Mouse (Mus musculus) hindbrain, embryonic 12.5 days (tissue): ENCODE data around the gene Cntn5. TPM values are rescaled to one million over a fixed set of nuclear protein-coding genes. Genes with fewer than 3 reads are reported as not detected.

Experiments used
- ATAC-seq: fragments of 200-750 bp; cut with Nextera tagmentation; 2 replicates; pipeline ENCODE4 v1.8.0; 2017; ENCODE audit warnings: moderate TSS enrichment; ENCODE audit not compliant: low FRiP score
- H3K27ac ChIP-seq: fragments of 300-500 bp; sonication (generic); 2 replicates; pipeline ENCODE4 v1.5.1; 2016; ENCODE audit warnings: mild to moderate bottlenecking
- H3K27me3 ChIP-seq: fragments of 300-500 bp; sonication (generic); 2 replicates; pipeline ENCODE4 v1.6.1; 2016; ENCODE audit warnings: mild to moderate bottlenecking
- H3K36me3 ChIP-seq: fragments of 300-500 bp; sonication (generic); 2 replicates; pipeline ENCODE4 v1.6.1; 2016; ENCODE audit warnings: mild to moderate bottlenecking
- H3K4me1 ChIP-seq: fragments of 300-500 bp; sonication (generic); 2 replicates; pipeline ENCODE4 v1.6.1; 2016
- H3K4me2 ChIP-seq: fragments of 300-500 bp; sonication (generic); replicated peaks from 2 replicates; pipeline ENCODE4 v1.6.1; 2016; ENCODE audit warnings: mild to moderate bottlenecking
- H3K4me3 ChIP-seq: fragments of 300-500 bp; sonication (generic); 2 replicates; pipeline ENCODE4 v1.5.1; 2016; ENCODE audit warnings: mild to moderate bottlenecking
- H3K9ac ChIP-seq: fragments of 300-500 bp; sonication (generic); 2 replicates; pipeline ENCODE4 v1.6.1; 2016; ENCODE audit warnings: mild to moderate bottlenecking, moderate library complexity
- H3K9me3 ChIP-seq: fragments of 300-500 bp; sonication (generic); replicated peaks from 2 replicates; pipeline ENCODE4 v1.6.1; 2016; ENCODE audit warnings: mild to moderate bottlenecking
- WGBS: fragments of 180-500 bp; shearing (Covaris S2); methylation state at CpG from one replicate; pipeline ENCODE4 v1.1.7; 2016; 5-methylcytosine and 5-hydroxymethylcytosine counted together
- polyA plus RNA-seq: library from polyadenylated mRNA; unstranded; fragments of >200 nt; fragmentation: Nextera tagmentation; extraction: Ambion mirVana; gene quantifications from 2 replicates; pipeline ENCODE4 v1.2.1, GENCODE M21; 2016

The Cntn5 gene
- polyA plus RNA-seq, 1 experiment from 2014 or later, result 8.9 TPM

DNA sequence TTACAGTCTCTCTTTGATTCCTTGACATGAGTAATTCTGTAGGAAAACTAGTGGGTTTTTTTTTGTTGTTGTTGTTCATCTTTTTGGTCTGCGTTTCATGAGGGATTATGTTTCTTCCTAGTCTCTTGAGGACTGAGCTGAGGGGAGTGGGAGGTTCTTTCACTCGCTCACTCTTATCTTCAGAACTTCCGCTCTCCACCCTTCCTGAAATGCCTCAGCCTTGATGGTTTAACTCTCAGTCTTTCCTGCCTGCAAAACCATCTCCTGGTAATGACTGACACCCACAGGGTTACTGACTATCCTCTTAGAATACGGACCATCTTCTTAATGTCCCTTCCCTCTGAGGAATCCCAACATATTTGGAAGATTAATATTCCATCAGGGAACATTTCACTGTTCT, 382.0 kb downstream of the Cntn5 start:
- Histone ChIP-seq H3K4me3 (no peak overlapping the region), H3K4me2 (no peak overlapping the region), H3K9me3 (no peaks in the 10 kb centered on the region), H3K27me3 (no peaks in the 10 kb centered on the region), H3K4me1 (no peaks in the 10 kb centered on the region), H3K9ac (no peak overlapping the region), H3K27ac (no peak overlapping the region), H3K36me3 (no peaks in the 10 kb centered on the region)
- ATAC-seq, result no peak
- WGBS, result 88% methylated on average over 4 of the region's 4 CpGs

DNA sequence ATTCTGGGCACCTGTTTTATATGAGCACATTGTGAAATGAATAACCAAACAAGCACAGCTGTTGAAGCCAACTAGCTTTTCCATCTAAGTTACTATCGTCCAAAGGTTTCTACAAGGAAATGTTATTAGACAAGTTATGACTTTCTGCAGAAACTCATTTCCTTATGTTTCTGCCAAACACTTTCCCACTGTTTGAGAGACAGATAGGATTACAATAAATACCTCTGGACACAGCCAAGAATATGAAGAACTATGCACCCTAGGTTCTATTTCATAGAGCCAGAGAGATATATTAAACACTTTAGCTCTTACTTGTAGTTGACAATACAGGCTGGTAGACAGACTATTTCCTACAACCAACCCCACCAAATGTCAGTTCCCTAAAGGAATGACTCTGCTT, 383.5 kb downstream of the Cntn5 start:
- H3K36me3 ChIP-seq, result no peaks in the 10 kb centered on the region
- no peaks in the 10 kb centered on the region for H3K9me3 ChIP-seq
- H3K9ac ChIP-seq, result no peak overlapping the region
- H3K4me2 ChIP-seq, result no peak overlapping the region
- H3K4me3 ChIP-seq, result no peak overlapping the region
- H3K4me1 ChIP-seq, result no peaks in the 10 kb centered on the region
- no peak for ATAC-seq
- WGBS, result 70% methylated on average over 1 of the region's 1 CpGs
- H3K27me3 ChIP-seq, result no peaks in the 10 kb centered on the region
- H3K27ac ChIP-seq, result no peak overlapping the region

DNA sequence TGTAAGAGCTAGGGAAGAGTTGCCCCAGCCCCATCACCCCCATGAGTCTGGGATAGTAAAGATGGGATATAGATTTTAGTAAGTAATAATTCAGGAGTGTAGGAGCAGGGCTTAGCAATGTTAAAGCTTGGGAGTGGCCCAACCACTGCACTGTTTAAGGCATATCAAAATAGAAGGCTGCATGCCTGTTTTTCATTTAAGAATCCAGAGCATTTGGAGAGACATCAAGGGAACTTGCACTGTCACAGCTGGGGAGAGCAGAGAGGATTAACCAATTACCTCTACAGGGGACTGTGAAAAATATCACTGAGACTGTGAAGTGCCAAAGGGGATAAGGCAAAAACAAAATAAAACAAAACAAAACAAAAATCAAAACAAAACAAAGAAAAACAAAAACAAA, 412.3 kb downstream of the Cntn5 start:
- no peak overlapping the region for H3K4me3 ChIP-seq
- H3K9me3 ChIP-seq, result no peaks in the 10 kb centered on the region
- no peaks in the 10 kb centered on the region for H3K36me3 ChIP-seq
- no peaks in the 10 kb centered on the region for H3K27me3 ChIP-seq
- H3K27ac ChIP-seq, result no peak overlapping the region
- H3K4me2 ChIP-seq, result no peak overlapping the region
- no peak for ATAC-seq
- H3K4me1 ChIP-seq, result no peaks in the 10 kb centered on the region
- H3K9ac ChIP-seq, result no peak overlapping the region

DNA sequence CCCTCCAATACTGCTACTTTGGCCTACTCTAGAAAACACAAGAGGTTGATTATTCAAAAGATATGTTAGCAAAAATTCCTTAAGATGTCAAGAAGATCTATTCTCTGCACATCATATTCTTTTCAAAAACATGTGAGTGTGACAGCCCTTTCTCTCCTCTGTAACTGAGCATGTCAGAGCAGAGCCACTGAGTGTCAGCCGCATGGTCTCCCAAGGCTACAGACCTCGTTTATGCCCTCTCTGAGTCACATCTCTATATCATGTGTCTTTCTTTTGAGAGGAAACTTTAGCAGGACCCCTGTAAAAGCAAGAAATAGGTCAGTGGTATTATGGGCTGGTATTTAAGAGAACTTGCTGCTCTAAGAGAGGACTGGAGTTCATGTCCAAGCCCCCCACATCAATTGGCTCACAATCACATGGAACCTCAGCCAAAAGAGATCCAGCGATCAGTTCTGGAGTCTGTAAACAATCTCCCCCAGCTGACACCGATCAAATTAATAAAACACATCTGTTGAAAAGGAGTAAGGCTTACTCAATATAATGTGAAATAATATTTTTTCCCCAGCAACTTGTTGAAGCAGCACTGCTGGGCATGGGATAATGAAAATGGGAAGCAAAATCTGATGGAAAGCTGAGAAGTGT, 433.0 kb downstream of the Cntn5 start:
- no peak overlapping the region for H3K4me3 ChIP-seq
- H3K4me1 ChIP-seq, result no peaks in the 10 kb centered on the region
- H3K9ac ChIP-seq, result no peak overlapping the region
- no peak overlapping the region for H3K4me2 ChIP-seq
- no peaks in the 10 kb centered on the region for H3K27me3 ChIP-seq
- H3K9me3 ChIP-seq, result no peaks in the 10 kb centered on the region
- H3K27ac ChIP-seq, result no peak overlapping the region
- WGBS, result 80% methylated on average over 4 of the region's 4 CpGs
- no peak for ATAC-seq
- H3K36me3 ChIP-seq, result no peaks in the 10 kb centered on the region

DNA sequence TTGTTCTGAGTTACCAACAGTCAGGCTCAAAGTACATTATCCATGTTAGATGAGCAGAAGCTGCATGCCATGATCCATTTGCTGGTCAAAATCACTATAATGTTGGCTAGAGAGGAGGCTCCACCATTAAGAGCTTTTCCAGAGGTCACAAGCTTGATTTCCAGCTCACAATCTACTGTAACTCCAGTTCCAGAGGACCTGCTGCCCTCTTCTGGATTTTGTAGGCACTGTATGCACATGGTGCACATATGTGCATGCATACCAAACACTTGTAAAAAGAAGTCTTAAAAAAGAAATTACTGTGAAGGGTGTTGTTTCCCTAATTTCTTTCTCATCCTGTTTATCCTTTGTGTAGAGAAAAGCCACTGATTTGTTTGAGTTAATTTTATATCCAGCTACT, 439.8 kb downstream of the Cntn5 start:
- H3K4me2 ChIP-seq, result no peak overlapping the region
- H3K27me3 ChIP-seq, result no peaks in the 10 kb centered on the region
- no peak overlapping the region for H3K9ac ChIP-seq
- ATAC-seq, result no peak
- no peak overlapping the region for H3K4me3 ChIP-seq
- H3K4me1 ChIP-seq, result no peaks in the 10 kb centered on the region
- H3K9me3 ChIP-seq, result no peaks in the 10 kb centered on the region
- H3K36me3 ChIP-seq, result no peaks in the 10 kb centered on the region
- no peak overlapping the region for H3K27ac ChIP-seq

DNA sequence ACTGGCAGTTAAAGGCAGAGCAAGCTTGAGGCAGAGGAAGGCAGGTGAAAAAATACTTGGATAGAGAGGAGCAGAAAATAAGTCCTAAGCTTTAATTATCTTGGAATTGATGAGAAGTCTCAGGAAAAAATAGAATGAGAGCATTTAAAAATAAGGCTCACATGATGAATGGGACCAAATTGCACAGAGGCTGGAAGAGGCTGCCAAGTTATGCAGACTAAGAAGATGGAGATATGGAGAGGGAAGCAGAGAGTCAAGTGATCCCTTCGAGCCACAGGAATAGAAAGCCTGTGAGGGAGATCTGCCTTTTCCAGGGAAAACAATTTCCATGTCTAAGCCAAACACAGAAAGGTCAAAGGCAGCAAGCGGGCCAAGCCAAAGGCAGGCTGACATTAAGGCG, 446.7 kb downstream of the Cntn5 start:
- no peak for ATAC-seq
- Histone ChIP-seq H3K4me3 (no peak overlapping the region), H3K4me1 (no peaks in the 10 kb centered on the region), H3K36me3 (no peaks in the 10 kb centered on the region), H3K9me3 (no peaks in the 10 kb centered on the region), H3K27ac (no peak overlapping the region), H3K9ac (no peak overlapping the region), H3K27me3 (no peaks in the 10 kb centered on the region), H3K4me2 (no peak overlapping the region)
- WGBS, result 24% methylated on average over 3 of the region's 3 CpGs

DNA sequence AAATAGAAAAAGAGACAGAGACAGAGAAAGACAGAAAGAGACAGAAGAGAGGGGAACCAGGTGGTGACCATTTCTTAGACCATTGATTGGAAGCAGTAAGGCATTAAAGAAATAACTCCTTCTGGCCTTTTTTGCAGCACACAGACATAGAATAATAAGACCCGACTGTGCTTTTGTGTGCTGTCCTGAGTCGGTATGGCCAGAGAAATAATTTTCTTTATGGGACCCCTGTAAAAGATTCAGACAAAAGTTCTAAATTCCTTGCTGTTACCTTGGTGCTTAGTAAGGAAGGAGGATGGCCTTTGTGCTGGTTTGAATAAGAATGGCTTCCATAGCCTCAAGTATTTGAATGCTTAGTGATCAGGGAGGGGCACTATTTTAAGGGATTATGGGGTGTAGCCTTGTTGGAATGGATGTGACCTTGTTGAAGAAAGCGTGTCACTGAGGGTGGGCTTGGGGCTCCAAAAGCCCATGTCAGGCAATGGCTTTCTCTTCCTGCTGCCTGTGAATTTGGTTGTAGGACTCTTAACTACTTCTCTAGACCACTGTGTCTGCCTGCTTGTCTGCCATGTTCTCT, 455.5 kb downstream of the Cntn5 start:
- no peak for ATAC-seq
- H3K4me3 ChIP-seq, result no peak overlapping the region
- peaks cover 2% of the 10 kb centered on the region; the same call in 1 of the 2 replicates for H3K4me1 ChIP-seq
- no peak overlapping the region for H3K4me2 ChIP-seq
- H3K27ac ChIP-seq, result no peak overlapping the region
- 33% methylated on average over 3 of the region's 3 CpGs for WGBS
- no peak overlapping the region for H3K9ac ChIP-seq
- H3K27me3 ChIP-seq, result no peaks in the 10 kb centered on the region
- H3K36me3 ChIP-seq, result no peaks in the 10 kb centered on the region
- H3K9me3 ChIP-seq, result no peaks in the 10 kb centered on the region

DNA sequence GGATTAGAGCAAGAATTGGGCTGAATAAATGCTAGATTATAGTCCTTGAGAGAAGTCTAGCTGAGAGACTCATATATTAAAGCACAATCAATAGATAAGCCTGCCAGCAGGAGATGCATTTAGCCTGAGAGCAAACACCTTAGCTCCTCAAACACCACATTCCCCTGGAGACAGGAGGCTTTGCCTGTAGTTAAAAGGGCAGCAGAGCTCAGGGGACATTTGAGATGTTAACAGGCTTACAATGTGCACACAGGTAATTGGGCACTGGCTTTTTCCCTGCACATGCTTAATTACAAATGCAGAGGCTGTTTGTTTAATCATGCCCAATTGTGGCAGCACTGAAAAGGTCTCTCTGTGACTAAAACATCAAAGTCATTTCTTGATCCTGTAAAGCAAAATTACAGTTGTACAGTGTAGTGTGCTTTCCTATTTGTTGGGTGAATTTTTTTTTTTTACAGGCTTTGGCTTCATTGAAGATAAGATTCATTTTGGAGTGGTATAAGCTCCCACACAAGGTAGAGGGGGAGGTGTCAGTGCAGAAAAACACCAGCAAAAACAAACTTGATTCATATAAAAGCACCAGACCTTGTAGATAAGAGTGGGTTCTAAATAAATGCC, 457.2 kb downstream of the Cntn5 start:
- Histone ChIP-seq H3K4me1 (peaks cover 2% of the 10 kb centered on the region; the same call in 1 of the 2 replicates), H3K9me3 (no peaks in the 10 kb centered on the region), H3K36me3 (no peaks in the 10 kb centered on the region), H3K4me2 (no peak overlapping the region), H3K4me3 (no peak overlapping the region), H3K27me3 (no peaks in the 10 kb centered on the region), H3K9ac (no peak overlapping the region), H3K27ac (no peak overlapping the region)
- no peak for ATAC-seq

DNA sequence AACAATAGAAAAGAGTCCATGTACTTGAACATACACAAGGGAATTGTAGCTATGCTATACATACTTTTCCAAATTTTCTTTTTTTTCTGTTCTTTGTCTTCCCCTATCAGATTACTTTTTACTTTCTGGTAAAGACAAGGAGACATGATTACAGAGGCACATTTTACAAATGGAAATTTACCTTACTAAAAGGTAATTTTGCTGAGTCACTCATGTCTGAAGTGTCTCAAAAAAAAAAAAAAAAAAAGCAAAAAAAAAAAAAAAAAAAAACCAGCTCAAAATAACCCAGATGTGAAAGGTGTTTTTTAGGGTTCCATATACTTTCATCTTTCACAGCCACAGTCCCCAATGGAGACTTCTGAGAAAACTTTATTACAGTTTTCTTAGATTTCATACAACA, 492.5 kb downstream of the Cntn5 start:
- no peak overlapping the region for H3K9ac ChIP-seq
- ATAC-seq, result no peak
- H3K36me3 ChIP-seq, result no peaks in the 10 kb centered on the region
- H3K27me3 ChIP-seq, result no peaks in the 10 kb centered on the region
- no peaks in the 10 kb centered on the region for H3K9me3 ChIP-seq
- no peaks in the 10 kb centered on the region for H3K4me1 ChIP-seq
- no peak overlapping the region for H3K4me3 ChIP-seq
- no peak overlapping the region for H3K27ac ChIP-seq
- no peak overlapping the region for H3K4me2 ChIP-seq

DNA sequence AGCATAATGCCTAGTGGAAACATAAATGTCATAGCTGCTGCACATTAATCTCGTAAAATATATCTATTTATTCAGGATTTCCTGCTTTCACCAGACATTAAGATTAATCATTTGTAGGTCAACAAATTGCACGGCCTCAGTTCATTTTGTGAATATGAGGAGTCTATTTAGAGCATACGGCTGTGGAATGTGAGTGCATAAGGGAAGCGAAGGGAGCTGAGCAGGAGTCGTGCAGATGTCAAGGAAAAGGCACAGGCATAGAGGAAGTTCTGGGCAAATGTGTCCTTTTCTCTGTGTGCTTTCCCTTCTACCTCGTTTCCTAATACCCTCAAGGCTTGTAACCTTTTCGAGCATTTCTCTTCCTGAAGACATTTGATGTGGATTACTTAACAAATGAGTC, 504.5 kb downstream of the Cntn5 start:
- no peaks in the 10 kb centered on the region for H3K36me3 ChIP-seq
- no peak overlapping the region for H3K4me3 ChIP-seq
- H3K4me1 ChIP-seq, result no peaks in the 10 kb centered on the region
- H3K9ac ChIP-seq, result no peak overlapping the region
- no peak for ATAC-seq
- WGBS, result 73% methylated on average over 7 of the region's 7 CpGs
- no peaks in the 10 kb centered on the region for H3K27me3 ChIP-seq
- H3K4me2 ChIP-seq, result no peak overlapping the region
- H3K9me3 ChIP-seq, result no peaks in the 10 kb centered on the region
- H3K27ac ChIP-seq, result no peak overlapping the region

DNA sequence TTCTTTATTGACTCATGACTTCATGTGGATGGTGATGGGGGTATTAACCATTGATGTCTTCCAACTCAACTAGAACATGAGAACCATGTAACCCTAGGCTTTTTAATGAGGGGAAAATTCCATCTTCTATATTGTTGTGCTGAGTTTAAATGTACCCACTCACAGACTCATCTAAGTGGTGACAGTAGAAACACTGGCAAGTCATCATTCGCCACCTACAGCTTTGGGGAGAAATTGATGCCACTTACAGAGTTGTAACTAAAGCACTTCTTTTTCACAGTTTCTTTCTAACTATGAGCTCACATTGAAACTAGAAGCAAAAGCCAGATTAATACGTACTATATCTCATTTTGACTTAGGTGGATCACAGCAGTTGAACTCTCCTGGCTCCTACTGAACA, 514.7 kb downstream of the Cntn5 start:
- H3K9ac ChIP-seq, result no peak overlapping the region
- WGBS, result 92% methylated on average over 2 of the region's 2 CpGs
- H3K27ac ChIP-seq, result no peak overlapping the region
- no peak overlapping the region for H3K4me3 ChIP-seq
- H3K4me1 ChIP-seq, result no peaks in the 10 kb centered on the region
- no peaks in the 10 kb centered on the region for H3K36me3 ChIP-seq
- H3K4me2 ChIP-seq, result no peak overlapping the region
- H3K9me3 ChIP-seq, result no peaks in the 10 kb centered on the region
- no peak for ATAC-seq
- H3K27me3 ChIP-seq, result no peaks in the 10 kb centered on the region

DNA sequence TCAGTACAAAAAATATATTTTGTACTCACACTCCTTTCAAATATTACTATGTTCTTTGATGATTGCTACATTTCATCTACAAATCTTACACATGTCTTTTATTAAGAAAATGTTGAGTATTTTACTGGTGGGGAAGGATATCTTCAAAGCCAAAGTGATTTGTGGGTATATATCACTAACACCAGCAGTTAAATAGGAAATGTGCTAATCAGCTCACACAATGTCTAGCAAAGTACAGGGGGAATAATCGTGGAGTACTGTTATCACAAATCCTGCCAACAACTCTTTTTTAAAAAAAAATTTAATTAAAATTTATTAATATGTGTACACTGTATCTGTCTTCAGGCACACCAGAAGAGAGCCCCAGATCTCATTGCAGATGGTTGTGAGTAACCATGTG, 520.1 kb downstream of the Cntn5 start:
- Histone ChIP-seq H3K27ac (no peak overlapping the region), H3K4me1 (no peaks in the 10 kb centered on the region), H3K36me3 (no peaks in the 10 kb centered on the region), H3K4me2 (no peak overlapping the region), H3K27me3 (no peaks in the 10 kb centered on the region), H3K4me3 (no peak overlapping the region), H3K9ac (no peak overlapping the region), H3K9me3 (no peaks in the 10 kb centered on the region)
- ATAC-seq, result no peak
- WGBS, result 97% methylated on average over 1 of the region's 1 CpGs

DNA sequence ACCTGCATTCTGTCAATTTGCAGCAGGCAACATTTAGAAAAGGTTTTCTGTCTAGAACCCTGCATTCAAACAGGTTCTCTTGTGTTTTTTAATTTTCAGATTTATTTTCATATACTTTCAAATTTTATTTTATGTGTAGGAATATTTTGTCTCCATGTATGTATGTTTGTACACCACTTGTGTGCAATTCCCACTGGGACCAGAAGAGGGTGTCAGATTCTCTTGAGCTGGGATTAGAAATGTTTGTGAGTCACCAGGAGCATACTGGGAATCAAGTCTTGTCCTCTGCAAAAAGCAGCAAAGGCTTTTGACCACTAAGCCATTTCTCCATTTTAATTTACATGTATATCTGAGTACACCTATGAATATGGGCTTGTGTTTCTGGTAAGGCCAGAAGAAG, 521.4 kb downstream of the Cntn5 start:
- no peak overlapping the region for H3K4me3 ChIP-seq
- no peak overlapping the region for H3K27ac ChIP-seq
- H3K36me3 ChIP-seq, result no peaks in the 10 kb centered on the region
- no peak for ATAC-seq
- H3K27me3 ChIP-seq, result no peaks in the 10 kb centered on the region
- no peak overlapping the region for H3K4me2 ChIP-seq
- H3K9me3 ChIP-seq, result no peaks in the 10 kb centered on the region
- H3K4me1 ChIP-seq, result no peaks in the 10 kb centered on the region
- H3K9ac ChIP-seq, result no peak overlapping the region
